Mouse (Mus musculus): ENCODE results near the gene Abcc3. TPM values are rescaled to one million over a fixed set of nuclear protein-coding genes. Genes with fewer than 3 reads are reported as not detected.

The Abcc3 gene
- polyA plus RNA-seq, 1 experiment: 1.7 TPM

- Histone ChIP-seq H3K27ac (replicated peaks; ENCODE audit: low read depth, low read length) (no peak overlapping the region), H3K4me1 (ENCODE audit: control insufficient read depth, insufficient read depth, insufficient read length, low read length) (no peaks in the 10 kb centered on the region; the same call in 1 of the 2 replicates), H3K4me3 (ENCODE audit: insufficient read depth, low read depth, low read length) (no peak overlapping the region)
These were observed 43.0 kb downstream of the Abcc3 start for GRCm38 (mm10) chr11:94349839-94350238.

GRCm38 (mm10) chr11:94347063-94347575 lies 45.7 kb downstream of the Abcc3 start:
- Histone ChIP-seq H3K4me3 (ENCODE audit: insufficient read depth, low read depth, low read length) (no peak overlapping the region), H3K4me1 (ENCODE audit: control insufficient read depth, insufficient read depth, insufficient read length, low read length) (no peaks in the 10 kb centered on the region; the same call in 1 of the 2 replicates), H3K27ac (replicated peaks; ENCODE audit: low read depth, low read length) (no peak overlapping the region)

- no peaks in the 10 kb centered on the region; the same call in 1 of the 2 replicates for H3K4me1 ChIP-seq (ENCODE audit: control insufficient read depth, insufficient read depth, insufficient read length, low read length)
- no peak overlapping the region for H3K4me3 ChIP-seq (ENCODE audit: insufficient read depth, low read depth, low read length)
- H3K27ac ChIP-seq (replicated peaks; ENCODE audit: low read depth, low read length): no peak overlapping the region
These were observed 46.2 kb downstream of the Abcc3 start for GRCm38 (mm10) chr11:94346611-94347010.

GRCm38 (mm10) chr11:94345926-94346325 lies 46.9 kb downstream of the Abcc3 start:
- no peak overlapping the region for H3K4me3 ChIP-seq (ENCODE audit: insufficient read depth, low read depth, low read length)
- H3K27ac ChIP-seq (replicated peaks; ENCODE audit: low read depth, low read length): no peak overlapping the region
- no peaks in the 10 kb centered on the region; the same call in 1 of the 2 replicates for H3K4me1 ChIP-seq (ENCODE audit: control insufficient read depth, insufficient read depth, insufficient read length, low read length)

- Histone ChIP-seq H3K4me3 (ENCODE audit: insufficient read depth, low read depth, low read length) (no peak overlapping the region), H3K27ac (replicated peaks; ENCODE audit: low read depth, low read length) (no peak overlapping the region), H3K4me1 (ENCODE audit: control insufficient read depth, insufficient read depth, insufficient read length, low read length) (no peaks in the 10 kb centered on the region; the same call in 1 of the 2 replicates)
These were observed 48.3 kb downstream of the Abcc3 start for GRCm38 (mm10) chr11:94344470-94344869.

GRCm38 (mm10) chr11:94343955-94344358 lies 48.8 kb downstream of the Abcc3 start:
- no peaks in the 10 kb centered on the region; the same call in 1 of the 2 replicates for H3K4me1 ChIP-seq (ENCODE audit: control insufficient read depth, insufficient read depth, insufficient read length, low read length)
- H3K27ac ChIP-seq (replicated peaks; ENCODE audit: low read depth, low read length): no peak overlapping the region
- H3K4me3 ChIP-seq (ENCODE audit: insufficient read depth, low read depth, low read length): no peak overlapping the region

- Histone ChIP-seq H3K27ac (replicated peaks; ENCODE audit: low read depth, low read length) (no peak overlapping the region), H3K4me1 (ENCODE audit: control insufficient read depth, insufficient read depth, insufficient read length, low read length) (no peaks in the 10 kb centered on the region; the same call in 1 of the 2 replicates), H3K4me3 (ENCODE audit: insufficient read depth, low read depth, low read length) (no peak overlapping the region)
These were observed 50.5 kb downstream of the Abcc3 start for GRCm38 (mm10) chr11:94342114-94342905.

- Histone ChIP-seq H3K27ac (replicated peaks; ENCODE audit: low read depth, low read length) (no peak overlapping the region), H3K4me3 (ENCODE audit: insufficient read depth, low read depth, low read length) (no peak overlapping the region), H3K4me1 (ENCODE audit: control insufficient read depth, insufficient read depth, insufficient read length, low read length) (no peaks in the 10 kb centered on the region)
These were observed 51.6 kb downstream of the Abcc3 start for GRCm38 (mm10) chr11:94340948-94341933.

- Histone ChIP-seq H3K4me1 (ENCODE audit: control insufficient read depth, insufficient read depth, insufficient read length, low read length) (no peaks in the 10 kb centered on the region), H3K27ac (replicated peaks; ENCODE audit: low read depth, low read length) (no peak overlapping the region)
These were observed 52.8 kb downstream of the Abcc3 start for GRCm38 (mm10) chr11:94339732-94340585.

GRCm38 (mm10) chr11:94338347-94338746 lies 54.5 kb downstream of the Abcc3 start:
- no peak overlapping the region for H3K4me3 ChIP-seq (ENCODE audit: insufficient read depth, low read depth, low read length)
- no peak overlapping the region for H3K27ac ChIP-seq (replicated peaks; ENCODE audit: low read depth, low read length)
- H3K4me1 ChIP-seq (ENCODE audit: control insufficient read depth, insufficient read depth, insufficient read length, low read length): no peaks in the 10 kb centered on the region

More at GRCm38 (mm10) chr11:94339732-94340585, 52.8 kb downstream of the Abcc3 start:
- H3K4me3 ChIP-seq (ENCODE audit: insufficient read depth, low read depth, low read length): no peak overlapping the region

GRCm38 (mm10) chr11:94336551-94336950 lies 56.2 kb downstream of the Abcc3 start:
- H3K27ac ChIP-seq (replicated peaks; ENCODE audit: low read depth, low read length): no peak overlapping the region
- no peak overlapping the region for H3K4me3 ChIP-seq (ENCODE audit: insufficient read depth, low read depth, low read length)
- H3K4me1 ChIP-seq (ENCODE audit: control insufficient read depth, insufficient read depth, insufficient read length, low read length): no peaks in the 10 kb centered on the region

GRCm38 (mm10) chr11:94334386-94334968 lies 58.3 kb downstream of the Abcc3 start:
- no peak overlapping the region for H3K4me3 ChIP-seq (ENCODE audit: insufficient read depth, low read depth, low read length)
- H3K4me1 ChIP-seq (ENCODE audit: control insufficient read depth, insufficient read depth, insufficient read length, low read length): peaks cover 4% of the 10 kb centered on the region
- H3K27ac ChIP-seq (replicated peaks; ENCODE audit: low read depth, low read length): no peak overlapping the region

- H3K27ac ChIP-seq (replicated peaks; ENCODE audit: low read depth, low read length): no peak overlapping the region
- peaks cover 4% of the 10 kb centered on the region for H3K4me1 ChIP-seq (ENCODE audit: control insufficient read depth, insufficient read depth, insufficient read length, low read length)
- no peak overlapping the region for H3K4me3 ChIP-seq (ENCODE audit: insufficient read depth, low read depth, low read length)
These were observed 60.1 kb downstream of the Abcc3 start for GRCm38 (mm10) chr11:94332726-94333125.

GRCm38 (mm10) chr11:94330211-94330610 lies 62.6 kb downstream of the Abcc3 start:
- no peak overlapping the region for H3K27ac ChIP-seq (replicated peaks; ENCODE audit: low read depth, low read length)
- no peak overlapping the region for H3K4me3 ChIP-seq (ENCODE audit: insufficient read depth, low read depth, low read length)
- peaks cover 8% of the 10 kb centered on the region for H3K4me1 ChIP-seq (ENCODE audit: control insufficient read depth, insufficient read depth, insufficient read length, low read length)

Measured in brown adipose tissue, adult 24 weeks (tissue).